Mouse (Mus musculus) liver, adult 2 months (tissue): ENCODE measurements at regions not wholly inside any gene's neighbourhood (a gene's known extent, or its start where the extent isn't known, plus 50 kb on each side); places are given as distances from the start of the nearest gene placed in this dataset.

ENCODE experiments used
- DNase-seq: peaks from one replicate; pipeline ENCODE4 v3.0.0-alpha.2; 2011; ENCODE audit warnings: low read depth, low spot score; ENCODE audit errors: extremely low read depth
- H3K27ac ChIP-seq: fragments of 200-500 bp; replicated peaks from 2 replicates; pipeline ENCODE4 v1.5.1; 2012; ENCODE audit warnings: low read depth, mild to moderate bottlenecking, control low read depth, inconsistent platforms, low read length; ENCODE audit not compliant: insufficient read depth
- H3K27me3 ChIP-seq: fragments of 200-500 bp; 2 replicates; pipeline ENCODE4 v1.6.1; 2012; ENCODE audit warnings: mild to moderate bottlenecking, moderate library complexity, low read length, inconsistent platforms; ENCODE audit not compliant: control insufficient read depth, insufficient read depth
- H3K36me3 ChIP-seq: fragments of 200-500 bp; 2 replicates; pipeline ENCODE4 v1.6.1; 2012; ENCODE audit warnings: low read length, inconsistent platforms; ENCODE audit not compliant: control insufficient read depth, insufficient read depth
- H3K4me1 ChIP-seq: fragments of 200-500 bp; 2 replicates; pipeline ENCODE4 v1.6.1; 2011; ENCODE audit warnings: low read length; ENCODE audit not compliant: control insufficient read depth, insufficient read depth
- H3K4me3 ChIP-seq: fragments of 200-500 bp; 2 replicates; pipeline ENCODE4 v1.5.1; 2011; ENCODE audit warnings: low read depth, mild to moderate bottlenecking, control low read depth, low read length, moderate library complexity; ENCODE audit not compliant: insufficient read depth
- H3K79me2 ChIP-seq: fragments of 200-500 bp; 2 replicates; pipeline ENCODE4 v1.6.1; 2012; ENCODE audit warnings: inconsistent platforms, mild to moderate bottlenecking, low read length, moderate library complexity; ENCODE audit not compliant: control insufficient read depth, insufficient read depth
- H3K9ac ChIP-seq: fragments of 200-500 bp; 2 replicates; pipeline ENCODE4 v1.6.1; 2012; ENCODE audit warnings: low read depth, mild to moderate bottlenecking, control low read depth, inconsistent platforms, low read length
- CTCF ChIP-seq: fragments of 200-500 bp; IDR thresholded peaks from 2 replicates; pipeline ENCODE4 v1.5.1; 2011; ENCODE audit warnings: low read depth, low read length, control low read depth
- POLR2A ChIP-seq: fragments of 200-500 bp; IDR thresholded peaks from 2 replicates; pipeline ENCODE4 v1.6.1; 2011; ENCODE audit warnings: low read length, control low read depth; ENCODE audit not compliant: insufficient read depth; ENCODE audit errors: extremely low read depth
- WGBS: fragments of 180-500 bp; shearing (Covaris S2); methylation state at CpG from one replicate; pipeline ENCODE4 v1.1.7; 2018; 5-methylcytosine and 5-hydroxymethylcytosine counted together

DNA sequence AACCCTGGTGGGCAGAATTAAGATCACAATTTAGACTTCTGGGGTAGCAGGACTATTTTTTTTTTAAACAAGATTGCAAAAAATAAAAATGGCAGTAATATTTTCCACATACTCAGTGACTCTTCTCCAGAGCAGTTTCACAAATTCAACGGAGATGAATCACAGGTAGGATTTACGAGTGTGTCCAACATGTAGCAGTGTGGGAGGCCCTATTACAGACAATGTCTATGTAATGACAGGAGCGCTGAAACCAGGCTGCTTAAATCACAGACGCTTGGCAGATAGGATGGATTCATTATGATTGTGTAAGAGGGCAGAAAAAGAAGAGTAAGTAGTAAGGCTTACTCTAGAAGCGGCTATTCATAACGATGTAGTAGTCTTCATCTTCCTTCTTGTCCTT, 495.0 kb upstream of the Klf4 start:
- no peak for DNase-seq
- Histone ChIP-seq H3K27ac (no peak overlapping the region), H3K27me3 (no peaks in the 10 kb centered on the region; the same call in 1 of the 2 replicates), H3K4me3 (no peak overlapping the region), H3K4me1 (no peaks in the 10 kb centered on the region), H3K36me3 (no peaks in the 10 kb centered on the region), H3K79me2 (no peaks in the 10 kb centered on the region), H3K9ac (no peak overlapping the region)
- WGBS, result 93% methylated on average over 6 of the region's 6 CpGs
- TF ChIP-seq POLR2A (no peak), CTCF (no peak)

DNA sequence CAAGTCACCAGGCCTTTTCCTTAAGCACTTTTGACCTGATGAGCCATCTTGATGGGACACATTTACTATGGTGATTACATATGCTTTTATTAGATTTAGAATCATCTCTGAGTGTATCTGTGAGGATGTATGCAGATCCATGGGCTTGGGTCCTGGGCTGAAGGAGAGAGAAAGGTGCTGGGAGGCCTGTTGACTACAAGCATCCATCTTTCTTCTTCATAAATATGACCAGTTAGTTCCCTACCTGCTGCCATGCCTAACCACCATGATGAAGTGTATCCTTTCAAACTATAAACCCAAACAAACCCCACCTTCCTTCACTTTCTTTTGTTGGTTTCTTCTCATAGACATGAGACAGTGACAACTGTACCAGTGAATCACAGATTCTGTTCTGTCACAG, 492.2 kb upstream of the Klf4 start:
- no peaks in the 10 kb centered on the region; the same call in 1 of the 2 replicates for H3K27me3 ChIP-seq
- TF ChIP-seq POLR2A (no peak), CTCF (no peak)
- no peaks in the 10 kb centered on the region for H3K4me1 ChIP-seq
- H3K9ac ChIP-seq, result no peak overlapping the region
- DNase-seq, result no peak
- H3K36me3 ChIP-seq, result no peaks in the 10 kb centered on the region
- no peak overlapping the region for H3K4me3 ChIP-seq
- no peak overlapping the region for H3K27ac ChIP-seq
- no peaks in the 10 kb centered on the region for H3K79me2 ChIP-seq

DNA sequence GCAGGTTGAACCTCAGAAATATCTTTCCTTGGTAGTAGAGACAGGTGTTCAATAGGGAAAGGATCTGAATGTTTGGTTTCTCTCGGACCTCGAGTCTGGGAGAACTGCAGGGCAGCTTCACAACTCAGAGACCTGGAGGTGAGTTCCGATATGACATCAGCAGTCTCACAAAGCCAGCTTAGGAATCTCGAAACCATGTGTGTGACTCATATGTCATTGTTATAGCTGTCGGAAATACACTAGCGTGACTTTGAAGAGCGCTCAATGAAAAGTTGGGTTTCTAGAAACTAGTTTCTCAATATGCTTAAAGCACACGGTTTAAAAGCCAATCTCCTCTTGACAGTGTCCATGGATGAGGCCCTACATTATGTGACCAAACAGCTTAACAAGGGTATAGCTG, 485.9 kb upstream of the Klf4 start:
- H3K27me3 ChIP-seq, result no peaks in the 10 kb centered on the region
- H3K4me1 ChIP-seq, result no peaks in the 10 kb centered on the region
- no peak overlapping the region for H3K27ac ChIP-seq
- DNase-seq, result no peak
- H3K9ac ChIP-seq, result no peak overlapping the region
- TF ChIP-seq CTCF (no peak), POLR2A (no peak)
- 88% methylated on average over 8 of the region's 8 CpGs for whole genome bisulfite sequencing
- H3K79me2 ChIP-seq, result no peaks in the 10 kb centered on the region
- no peak overlapping the region for H3K4me3 ChIP-seq
- H3K36me3 ChIP-seq, result no peaks in the 10 kb centered on the region

DNA sequence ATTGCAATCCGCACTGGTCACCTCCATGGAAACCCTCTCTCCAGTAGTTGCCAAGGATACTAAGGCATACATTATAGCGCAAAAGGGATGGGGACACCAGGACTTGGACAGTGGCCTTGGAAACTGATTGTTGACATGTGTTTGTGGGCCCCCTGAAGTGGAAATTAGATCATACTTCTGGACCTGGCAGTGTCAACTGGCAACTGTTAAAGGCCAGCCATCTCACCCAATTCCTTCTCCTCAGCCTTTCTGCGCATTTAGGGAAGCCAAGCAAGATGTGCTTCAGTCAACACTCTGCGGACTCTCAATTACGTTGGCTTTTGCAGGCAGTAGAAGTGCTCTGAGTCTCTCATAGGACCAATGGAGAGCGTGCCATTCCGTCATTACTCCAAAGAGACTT, 483.2 kb upstream of the Klf4 start:
- no peak for DNase-seq
- no peak for TF ChIP-seq POLR2A
- no peak for TF ChIP-seq CTCF
- WGBS, result 94% methylated on average over 7 of the region's 7 CpGs

DNA sequence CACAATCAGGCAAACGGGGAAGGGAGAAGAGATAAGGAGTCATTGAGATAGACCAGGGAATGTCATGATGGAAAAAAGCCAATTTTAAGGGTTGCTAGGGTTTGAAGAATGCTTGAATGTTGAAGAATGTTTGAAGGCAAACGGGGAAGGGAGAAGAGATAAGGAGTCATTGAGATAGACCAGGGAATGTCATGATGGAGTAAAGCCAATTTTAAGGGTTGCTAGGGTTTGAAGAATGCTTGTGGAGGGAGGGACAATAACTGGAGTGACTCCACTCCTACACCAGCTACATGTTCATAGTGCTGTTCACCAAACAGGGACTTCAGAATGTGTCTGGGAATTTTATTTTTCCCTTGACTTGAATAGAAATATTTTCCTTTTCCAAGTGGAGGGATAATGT, 476.0 kb upstream of the Klf4 start:
- Histone ChIP-seq H3K79me2 (no peaks in the 10 kb centered on the region), H3K36me3 (no peaks in the 10 kb centered on the region), H3K4me1 (no peaks in the 10 kb centered on the region), H3K9ac (no peak overlapping the region), H3K27me3 (no peaks in the 10 kb centered on the region), H3K4me3 (no peak overlapping the region), H3K27ac (no peak overlapping the region)
- no peak for TF ChIP-seq CTCF
- no peak for TF ChIP-seq POLR2A
- WGBS, result 47% methylated on average over 2 of the region's 2 CpGs
- DNase-seq, result no peak

More for the DNA sequence above, 483.2 kb upstream of the Klf4 start:
- Histone ChIP-seq H3K4me3 (no peak overlapping the region), H3K27ac (no peak overlapping the region), H3K36me3 (no peaks in the 10 kb centered on the region), H3K27me3 (no peaks in the 10 kb centered on the region), H3K9ac (no peak overlapping the region), H3K79me2 (no peaks in the 10 kb centered on the region), H3K4me1 (no peaks in the 10 kb centered on the region)

DNA sequence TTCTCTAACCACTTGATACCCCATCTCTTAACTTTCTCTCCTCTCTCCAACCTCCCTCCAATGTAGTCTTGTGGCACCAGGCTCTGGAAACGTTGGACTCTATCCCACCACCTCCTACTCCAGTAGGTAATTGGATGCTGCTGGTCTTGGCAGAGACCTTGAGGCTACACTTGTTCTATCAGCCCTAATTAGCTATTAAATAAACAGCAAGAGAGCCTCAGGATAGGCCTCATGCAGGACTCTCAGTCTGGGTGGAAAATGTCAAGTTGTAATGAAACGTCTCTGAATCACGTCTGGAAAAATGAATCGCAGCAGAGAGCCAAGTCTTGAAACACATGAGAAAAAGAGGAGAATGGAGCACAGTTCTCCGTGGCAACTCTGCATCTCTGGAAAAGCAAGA, 472.0 kb upstream of the Klf4 start:
- Histone ChIP-seq H3K27ac (no peak overlapping the region), H3K36me3 (no peaks in the 10 kb centered on the region), H3K79me2 (no peaks in the 10 kb centered on the region), H3K27me3 (no peaks in the 10 kb centered on the region), H3K9ac (no peak overlapping the region), H3K4me3 (no peak overlapping the region), H3K4me1 (peaks cover 8% of the 10 kb centered on the region)
- DNase-seq, result no peak
- WGBS, result 70% methylated on average over 5 of the region's 5 CpGs
- no peak for TF ChIP-seq CTCF
- TF ChIP-seq POLR2A, result no peak
